ENCODE assay signal across 8 mouse cellular contexts in genomic region chrX:71214441-71215112, GRCm38 (mm10). TPM values are rescaled to one million over a fixed set of nuclear protein-coding genes. Genes with fewer than 3 reads are reported as not detected.
DNase-seq lines count a peak whose midpoint lies in the region; ATAC-seq lines count a peak whose summit lies in the region.

No protein-coding gene starts in this region.

- H3K4me3 ChIP-seq in heart, embryonic 10.5 days, result peak overlapping the region; percentile 62
- H3K4me3 ChIP-seq in kidney, embryonic 15.5 days (replicated peaks), result peak overlapping the region; percentile 55
- H3K4me3 ChIP-seq in stomach, embryonic 14.5 days (ENCODE audit: low read depth, low read length), result peak overlapping the region; percentile 44

- no peaks in the 10 kb centered on the region for H3K36me3 ChIP-seq in heart, embryonic 10.5 days
- no peaks in the 10 kb centered on the region for H3K36me3 ChIP-seq in kidney, embryonic 15.5 days
- H3K36me3 ChIP-seq in stomach, embryonic 14.5 days (ENCODE audit: control insufficient read depth, insufficient read depth, low read length), result no peaks in the 10 kb centered on the region

- peak; percentile 74 to 82 for DNase-seq in B cell, adult 2 months
- peak; percentile 99 for DNase-seq in brain, adult 2 months (ENCODE audit: low read depth, low spot score)
- DNase-seq in heart, embryonic 10.5 days (ENCODE audit: low spot score), result peak; percentile 96
- DNase-seq in liver, result peak; percentile 89

- 0 out of 2 replicates have a peak overlapping the region, but pooled peaks have one; percentile 42 for H3K27ac ChIP-seq in heart, embryonic 10.5 days
- no peak overlapping the region for H3K27ac ChIP-seq in kidney, embryonic 15.5 days
- H3K27ac ChIP-seq in stomach, embryonic 14.5 days (ENCODE audit: low read length), result no peak overlapping the region

- peak overlapping the region; percentile 76 for H3K4me2 ChIP-seq in kidney, embryonic 15.5 days
- peak overlapping the region; percentile 56; the same call in 1 of the 2 replicates for H3K4me2 ChIP-seq in stomach, embryonic 14.5 days (replicated peaks; ENCODE audit: low read depth, low read length)

- peak; percentile 97 for ATAC-seq in erythroblast, adult 5-6 weeks (replicated peaks; ENCODE audit: low FRiP score, poor library complexity, severe bottlenecking)
- ATAC-seq in kidney, embryonic 15.5 days (replicated peaks; ENCODE audit: low FRiP score), result peak; percentile 99
- peak; percentile 99 for ATAC-seq in monocyte, adult 5-6 weeks (replicated peaks; ENCODE audit: insufficient number of reproducible peaks, low FRiP score, low TSS enrichment, poor library complexity, severe bottlenecking)
- peak; percentile 99 for ATAC-seq in stomach, embryonic 14.5 days (ENCODE audit: insufficient number of reproducible peaks, insufficient read depth, low FRiP score, low read depth)

- no peaks in the 10 kb centered on the region for H3K27me3 ChIP-seq in heart, embryonic 10.5 days (ENCODE audit: insufficient read depth, poor library complexity, severe bottlenecking)
- H3K27me3 ChIP-seq in kidney, embryonic 15.5 days, result peaks cover 17% of the 10 kb centered on the region; the same call in 1 of the 2 replicates
- H3K27me3 ChIP-seq in stomach, embryonic 14.5 days (ENCODE audit: control insufficient read depth, insufficient read depth, low read length), result no peaks in the 10 kb centered on the region

- WGBS in heart, embryonic 10.5 days, result 22% methylated on average over 19 of the region's 20 CpGs
- 26% methylated on average over 20 of the region's 20 CpGs for WGBS in kidney, embryonic 15.5 days
- WGBS in stomach, embryonic 14.5 days, result 15% methylated on average over 18 of the region's 20 CpGs

- H3K9me3 ChIP-seq in heart, embryonic 10.5 days, result no peaks in the 10 kb centered on the region
- no peaks in the 10 kb centered on the region for H3K9me3 ChIP-seq in kidney, embryonic 15.5 days (replicated peaks)
- no peaks in the 10 kb centered on the region for H3K9me3 ChIP-seq in stomach, embryonic 14.5 days (ENCODE audit: control insufficient read depth, low read depth, low read length)

- peak overlapping the region; percentile 42 for H3K9ac ChIP-seq in kidney, embryonic 15.5 days
- no peak overlapping the region; the same call in 1 of the 2 replicates for H3K9ac ChIP-seq in stomach, embryonic 14.5 days (replicated peaks; ENCODE audit: low read depth, low read length)

- H3K4me1 ChIP-seq in heart, embryonic 10.5 days, result no peaks in the 10 kb centered on the region
- no peaks in the 10 kb centered on the region for H3K4me1 ChIP-seq in kidney, embryonic 15.5 days
- H3K4me1 ChIP-seq in stomach, embryonic 14.5 days (ENCODE audit: control insufficient read depth, insufficient read depth, low read length), result no peaks in the 10 kb centered on the region

RNA-seq across cellular contexts. Expression of gene Mtm1, which starts 4.0 kb away (rescaled TPM):
- total RNA-seq in erythroblast, adult 5-6 weeks (2015; ENCODE audit: low replicate concordance), result 9.6 and 9.8 TPM in 2 replicates
- 6.8 and 16.2 TPM in 2 replicates for total RNA-seq in erythroblast, adult 5-6 weeks (2017; ENCODE audit: low replicate concordance)
- 3.0 and 3.9 TPM in 2 replicates for polyA plus RNA-seq in heart, embryonic 10.5 days (2016; fragmentation: Nextera tagmentation; extraction: Ambion mirVana)
- polyA plus RNA-seq in kidney, embryonic 15.5 days (2015; fragmentation: Nextera tagmentation; extraction: Ambion mirVana), result 5.2 and 5.7 TPM in 2 replicates
- 23.7 to 31.4 TPM (median 25.8 TPM) in 3 replicates for total RNA-seq in monocyte, adult 5-6 weeks (2017)
- polyA plus RNA-seq in stomach, embryonic 14.5 days (2014; fragmentation: Nextera tagmentation; extraction: Ambion mirVana), result 4.9 and 6.0 TPM in 2 replicates
